Mouse (Mus musculus): ENCODE measurements around the gene Zscan4e.
"Not testable (repeated sequence)": the region's sequence is repeated elsewhere in the genome, so short reads cannot be mapped to it uniquely, and the experiment has no call there.

The Zscan4e gene

DNA sequence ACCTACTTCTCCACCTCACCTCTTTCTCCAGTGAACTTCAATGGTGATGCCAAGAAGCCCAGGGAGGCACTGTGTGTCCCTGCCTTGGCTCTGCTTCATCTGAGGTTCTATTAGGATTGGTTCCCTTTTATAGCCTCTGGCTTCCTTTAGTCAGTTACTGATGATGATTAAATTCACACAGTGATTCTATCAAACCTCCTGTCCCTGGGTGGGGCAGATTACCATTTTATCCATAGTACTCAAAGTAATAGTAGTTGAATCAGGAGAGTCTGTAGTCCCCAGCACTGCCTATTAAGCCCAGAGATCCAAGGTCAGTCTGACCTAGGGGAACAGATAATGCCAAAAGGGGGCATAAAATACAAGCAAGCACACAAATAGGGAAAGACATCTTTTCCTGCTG lies at the start of gene Zscan4e:
Gene Zscan4e (minus strand): TSS at position 101 of the 400 bp plus-strand sequence.
- not testable (repeated sequence) for TF ChIP-seq GATA4 (IDR thresholded peaks at IDR 0.05; ENCODE audit: insufficient replicate concordance, low read length)

Measured in liver, adult (tissue).